Mouse (Mus musculus) liver, embryonic 13.5 days (tissue): ENCODE data around the gene Pik3c2a. TPM values are rescaled to one million over a fixed set of nuclear protein-coding genes. Genes with fewer than 3 reads are reported as not detected.

Source experiments
- ATAC-seq: fragments of 200-750 bp; cut with Nextera tagmentation; 2 replicates; pipeline ENCODE4 v1.8.0; 2017; ENCODE audit warnings: low read depth, mild to moderate bottlenecking, moderate number of reproducible peaks, moderate library complexity
- DNase-seq: peaks from one replicate; pipeline ENCODE4 v3.0.0; 2022
- H3K27ac ChIP-seq: fragments of 300-500 bp; sonication (generic); 2 replicates; pipeline ENCODE4 v1.5.1; 2015; ENCODE audit warnings: moderate library complexity, mild to moderate bottlenecking, inconsistent platforms
- H3K27me3 ChIP-seq: fragments of 300-500 bp; sonication (generic); 2 replicates; pipeline ENCODE4 v1.6.1; 2015; ENCODE audit warnings: mild to moderate bottlenecking, inconsistent platforms
- H3K36me3 ChIP-seq: fragments of 300-500 bp; sonication (generic); 2 replicates; pipeline ENCODE4 v1.6.1; 2015; ENCODE audit warnings: mild to moderate bottlenecking, inconsistent platforms
- H3K4me1 ChIP-seq: fragments of 300-500 bp; sonication (generic); replicated peaks from 2 replicates; pipeline ENCODE4 v1.6.1; 2015; ENCODE audit warnings: inconsistent platforms
- H3K4me2 ChIP-seq: fragments of 300-500 bp; sonication (generic); 2 replicates; pipeline ENCODE4 v1.6.1; 2015; ENCODE audit warnings: inconsistent platforms, mild to moderate bottlenecking, moderate library complexity
- H3K4me3 ChIP-seq: fragments of 300-500 bp; sonication (generic); replicated peaks from 2 replicates; pipeline ENCODE4 v1.5.1; 2015; ENCODE audit warnings: mild to moderate bottlenecking, inconsistent platforms
- H3K9ac ChIP-seq: fragments of 300-500 bp; sonication (generic); 2 replicates; pipeline ENCODE4 v1.6.1; 2015; ENCODE audit warnings: mild to moderate bottlenecking, inconsistent platforms
- H3K9me3 ChIP-seq: fragments of 300-500 bp; sonication (generic); replicated peaks from 2 replicates; pipeline ENCODE4 v1.6.1; 2016; ENCODE audit warnings: inconsistent platforms
- WGBS: fragments of 180-500 bp; shearing (Covaris S2); methylation state at CpG from one replicate; pipeline ENCODE4 v1.1.7; 2015; ENCODE audit not compliant: insufficient replicate concordance; 5-methylcytosine and 5-hydroxymethylcytosine counted together
- polyA plus RNA-seq: library from polyadenylated mRNA; unstranded; fragments of >200 nt; fragmentation: Nextera tagmentation; extraction: Ambion mirVana; gene quantifications from 2 replicates; pipeline ENCODE4 v1.2.1, GENCODE M21; 2015

The Pik3c2a gene
- polyA plus RNA-seq, 1 experiment from 2014 or later: 3.9 TPM

- H3K4me3 ChIP-seq: no peak overlapping the region
- H3K36me3 ChIP-seq: no peaks in the 10 kb centered on the region
- no peaks in the 10 kb centered on the region for H3K9me3 ChIP-seq
- 56% methylated on average over 3 of the region's 3 CpGs for WGBS
- no peak overlapping the region for H3K27ac ChIP-seq
- H3K4me1 ChIP-seq: peaks cover 24% of the 10 kb centered on the region
- ATAC-seq: no peak
- no peak overlapping the region for H3K9ac ChIP-seq
- H3K4me2 ChIP-seq: no peak overlapping the region
- H3K27me3 ChIP-seq: peaks cover 38% of the 10 kb centered on the region
- DNase-seq: no peak
Measured at GRCm38 (mm10) chr7:116446645-116447044, 3.4 kb upstream of the Pik3c2a start.

- DNase-seq: no peak
- H3K27ac ChIP-seq: peak overlapping the region; percentile 48; the same call in 1 of the 2 replicates
- H3K9ac ChIP-seq: peak overlapping the region; percentile 84
- 12% methylated on average over 2 of the region's 2 CpGs for WGBS
- H3K4me3 ChIP-seq: peak overlapping the region; percentile 82
- ATAC-seq: no peak
- H3K9me3 ChIP-seq: no peaks in the 10 kb centered on the region
- peaks cover 24% of the 10 kb centered on the region for H3K4me1 ChIP-seq
- no peaks in the 10 kb centered on the region for H3K36me3 ChIP-seq
- peak overlapping the region; percentile 94 for H3K4me2 ChIP-seq
- peaks cover 38% of the 10 kb centered on the region for H3K27me3 ChIP-seq
Measured at GRCm38 (mm10) chr7:116444326-116444809, 1.1 kb upstream of the Pik3c2a start.

DNA sequence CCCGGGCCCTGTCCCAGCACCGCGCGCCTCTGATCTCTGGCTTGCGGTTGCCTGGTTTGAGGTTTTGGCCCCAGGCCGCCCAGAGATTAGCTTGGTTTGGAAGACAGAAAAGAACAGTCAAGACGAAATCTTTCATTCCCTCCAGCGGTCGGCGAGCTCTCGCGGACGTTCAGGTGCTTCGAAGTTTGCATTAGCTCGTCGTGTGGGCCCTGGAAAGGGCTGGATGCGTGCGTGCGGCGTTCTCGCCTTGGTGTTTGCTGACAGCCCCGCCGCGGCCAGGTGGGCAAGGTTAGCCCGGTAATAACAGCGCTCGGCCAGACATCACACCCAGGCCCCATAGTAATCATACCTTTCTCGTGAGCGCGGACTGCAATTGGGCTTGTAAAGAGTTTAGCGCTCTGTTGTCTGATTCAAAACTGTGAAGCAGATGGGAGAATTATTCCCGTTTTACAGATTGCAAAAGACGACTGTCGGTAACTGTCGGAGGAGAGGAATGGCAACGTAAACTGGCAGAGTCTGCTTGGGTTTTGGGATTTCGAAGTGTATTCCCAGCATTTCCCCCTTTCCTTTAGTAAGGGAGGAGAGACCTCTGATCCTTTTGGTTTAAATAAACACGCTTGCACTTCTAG, 562 bp upstream of the Pik3c2a start:
- Histone ChIP-seq H3K9me3 (no peaks in the 10 kb centered on the region), H3K9ac (peak overlapping the region; percentile 84), H3K4me3 (peak overlapping the region; percentile 82), H3K4me1 (peaks cover 24% of the 10 kb centered on the region), H3K27me3 (peaks cover 38% of the 10 kb centered on the region), H3K27ac (peak overlapping the region; percentile 48), H3K4me2 (peak overlapping the region; percentile 94), H3K36me3 (no peaks in the 10 kb centered on the region)
- WGBS: under 1% methylated on average over 38 of the region's 38 CpGs
- no peak for DNase-seq
- ATAC-seq: 0 out of 2 replicates have a peak, but pooled peaks have one; percentile 4

GRCm38 (mm10) chr7:116442226-116442625, 1.0 kb downstream of the Pik3c2a start:
- H3K36me3 ChIP-seq: no peaks in the 10 kb centered on the region
- H3K27me3 ChIP-seq: peaks cover 38% of the 10 kb centered on the region
- H3K4me2 ChIP-seq: peak overlapping the region; percentile 94
- no peaks in the 10 kb centered on the region for H3K9me3 ChIP-seq
- peak overlapping the region; percentile 82 for H3K4me3 ChIP-seq
- ATAC-seq (no peak), DNase-seq (no peak)
- 20% methylated on average over 7 of the region's 7 CpGs for WGBS
- peaks cover 24% of the 10 kb centered on the region for H3K4me1 ChIP-seq
- peak overlapping the region; percentile 84 for H3K9ac ChIP-seq
- H3K27ac ChIP-seq: no peak overlapping the region

DNA sequence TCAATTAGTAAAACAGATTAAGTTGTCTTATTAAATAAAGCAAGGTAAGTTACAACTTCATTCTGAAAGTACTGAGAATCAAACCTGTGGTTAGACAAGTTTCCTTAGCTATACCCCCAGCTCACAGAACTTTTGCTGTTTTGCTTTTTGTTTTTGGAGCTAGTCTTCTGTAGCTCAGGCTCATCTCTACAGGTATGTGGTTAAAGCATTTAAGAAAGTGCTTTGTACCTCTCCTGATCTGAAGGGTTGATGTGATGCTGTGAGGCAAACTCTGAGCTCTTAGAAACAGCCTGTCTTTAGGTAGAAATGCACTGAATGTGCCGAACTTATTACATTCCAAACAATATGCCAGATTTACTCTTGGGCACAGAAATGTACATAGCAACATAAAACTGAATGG, 1.9 kb downstream of the Pik3c2a start:
- Histone ChIP-seq H3K27ac (no peak overlapping the region), H3K4me3 (no peak overlapping the region), H3K4me1 (peaks cover 24% of the 10 kb centered on the region), H3K27me3 (peaks cover 35% of the 10 kb centered on the region), H3K36me3 (no peaks in the 10 kb centered on the region), H3K9ac (no peak overlapping the region), H3K4me2 (no peak overlapping the region), H3K9me3 (no peaks in the 10 kb centered on the region)
- 70% methylated on average over 1 of the region's 1 CpGs for WGBS
- DNase-seq (no peak), ATAC-seq (no peak)

DNA sequence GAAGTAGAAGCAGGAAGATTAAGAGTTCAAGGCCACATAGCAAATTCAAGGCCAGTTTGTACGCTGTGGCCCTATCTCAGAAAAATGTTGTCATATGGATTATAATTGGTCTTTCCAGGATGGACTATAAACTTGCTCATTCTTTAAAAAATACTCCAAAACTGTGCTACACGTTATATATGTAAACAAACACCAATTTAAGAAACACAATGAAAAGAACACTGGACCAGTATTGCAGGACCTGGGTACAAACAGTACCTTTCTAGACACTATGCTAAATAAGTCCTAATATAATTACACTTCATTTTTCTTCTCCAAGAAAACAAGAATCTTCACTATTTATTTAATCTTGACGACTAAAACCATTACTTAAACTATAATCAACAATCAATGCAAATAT, 11.6 kb downstream of the Pik3c2a start:
- no peak overlapping the region for H3K9ac ChIP-seq
- H3K9me3 ChIP-seq: no peaks in the 10 kb centered on the region
- no peak for DNase-seq
- H3K27ac ChIP-seq: no peak overlapping the region
- no peak overlapping the region for H3K4me3 ChIP-seq
- H3K27me3 ChIP-seq: no peaks in the 10 kb centered on the region
- H3K4me2 ChIP-seq: no peak overlapping the region
- 64% methylated on average over 3 of the region's 3 CpGs for WGBS
- no peak for ATAC-seq
- H3K4me1 ChIP-seq: no peaks in the 10 kb centered on the region
- no peaks in the 10 kb centered on the region for H3K36me3 ChIP-seq

DNA sequence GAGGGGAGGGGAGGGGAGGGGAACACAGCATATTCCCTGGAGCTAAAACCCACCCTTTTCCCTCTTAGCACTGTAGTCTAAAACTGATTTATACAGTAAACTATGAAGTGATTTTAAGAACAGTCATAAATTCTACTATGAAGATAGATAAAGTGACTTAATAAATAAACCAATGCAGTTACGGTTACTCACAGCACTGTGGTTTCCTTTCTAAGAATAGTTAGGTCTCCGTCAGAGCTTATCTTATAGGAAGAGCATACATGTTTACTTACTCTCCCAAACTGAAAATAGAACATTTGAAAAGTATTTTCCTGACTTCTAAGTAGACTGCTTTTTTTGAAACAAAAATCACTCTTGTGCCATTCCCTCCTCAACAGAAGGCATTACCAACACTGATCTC, 12.3 kb downstream of the Pik3c2a start:
- Histone ChIP-seq H3K4me3 (no peak overlapping the region), H3K4me1 (no peaks in the 10 kb centered on the region), H3K9me3 (no peaks in the 10 kb centered on the region), H3K27me3 (no peaks in the 10 kb centered on the region), H3K36me3 (no peaks in the 10 kb centered on the region), H3K9ac (no peak overlapping the region), H3K4me2 (no peak overlapping the region), H3K27ac (no peak overlapping the region)
- DNase-seq: no peak
- 7% methylated on average over 2 of the region's 2 CpGs for WGBS
- ATAC-seq: no peak

DNA sequence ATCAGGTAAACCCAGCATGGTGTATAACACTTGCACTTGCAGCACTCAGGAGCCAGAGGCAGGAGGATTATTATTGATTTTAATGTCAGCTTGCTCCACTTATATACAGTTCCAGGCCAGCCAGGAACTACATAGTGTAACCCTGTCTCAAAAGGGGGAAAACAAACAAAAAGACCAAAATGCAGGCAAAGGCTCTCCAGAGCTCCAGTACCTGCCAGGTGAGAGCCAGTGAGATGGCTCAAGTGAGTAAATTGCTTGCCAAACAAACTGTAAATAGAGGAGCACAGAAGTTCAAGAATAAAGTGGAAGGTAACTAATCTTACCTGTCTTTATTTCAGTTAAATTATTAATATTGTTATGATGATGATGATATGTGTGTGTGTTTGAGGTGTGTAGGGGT, 16.0 kb downstream of the Pik3c2a start:
- no peak overlapping the region for H3K4me2 ChIP-seq
- no peak for DNase-seq

GRCm38 (mm10) chr7:116425771-116426170, 17.5 kb downstream of the Pik3c2a start:
- H3K36me3 ChIP-seq: no peaks in the 10 kb centered on the region
- no peaks in the 10 kb centered on the region for H3K9me3 ChIP-seq
- no peak overlapping the region for H3K9ac ChIP-seq
- DNase-seq (no peak), ATAC-seq (no peak)
- H3K4me1 ChIP-seq: no peaks in the 10 kb centered on the region
- H3K27ac ChIP-seq: no peak overlapping the region
- no peak overlapping the region for H3K4me2 ChIP-seq
- 74% methylated on average over 6 of the region's 6 CpGs for WGBS
- H3K4me3 ChIP-seq: no peak overlapping the region
- H3K27me3 ChIP-seq: no peaks in the 10 kb centered on the region

More for the DNA sequence above, 16.0 kb downstream of the Pik3c2a start:
- no peak overlapping the region for H3K4me3 ChIP-seq
- no peaks in the 10 kb centered on the region for H3K4me1 ChIP-seq
- H3K27ac ChIP-seq: no peak overlapping the region
- no peak overlapping the region for H3K9ac ChIP-seq
- H3K27me3 ChIP-seq: no peaks in the 10 kb centered on the region
- ATAC-seq: no peak
- no peaks in the 10 kb centered on the region for H3K9me3 ChIP-seq
- H3K36me3 ChIP-seq: no peaks in the 10 kb centered on the region

DNA sequence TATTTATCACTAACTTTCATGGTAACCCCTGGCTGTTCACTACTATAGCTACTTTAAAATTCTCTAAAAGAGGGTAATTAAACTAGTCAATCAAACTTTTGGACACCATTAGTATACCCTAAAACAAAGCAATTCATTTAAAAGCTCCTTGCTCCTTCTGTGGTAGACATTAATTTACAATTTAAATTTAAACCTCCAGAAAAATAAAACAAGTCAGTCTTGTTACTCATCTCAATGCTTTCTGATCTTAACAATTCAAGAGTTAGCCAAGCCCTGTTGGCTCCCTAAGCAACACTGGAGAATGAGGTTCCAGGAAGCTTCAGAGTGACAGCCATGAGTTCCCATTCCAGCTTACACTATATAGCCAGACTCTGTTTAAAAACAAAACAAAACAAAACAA, 22.2 kb downstream of the Pik3c2a start:
- Histone ChIP-seq H3K36me3 (no peaks in the 10 kb centered on the region), H3K4me2 (no peak overlapping the region), H3K4me1 (no peaks in the 10 kb centered on the region), H3K27me3 (no peaks in the 10 kb centered on the region), H3K27ac (no peak overlapping the region), H3K9me3 (no peaks in the 10 kb centered on the region), H3K9ac (no peak overlapping the region), H3K4me3 (no peak overlapping the region)
- ATAC-seq (no peak), DNase-seq (no peak)

- no peak for DNase-seq
- no peak overlapping the region for H3K27ac ChIP-seq
Measured at GRCm38 (mm10) chr7:116409438-116409837, 33.8 kb downstream of the Pik3c2a start.

DNA sequence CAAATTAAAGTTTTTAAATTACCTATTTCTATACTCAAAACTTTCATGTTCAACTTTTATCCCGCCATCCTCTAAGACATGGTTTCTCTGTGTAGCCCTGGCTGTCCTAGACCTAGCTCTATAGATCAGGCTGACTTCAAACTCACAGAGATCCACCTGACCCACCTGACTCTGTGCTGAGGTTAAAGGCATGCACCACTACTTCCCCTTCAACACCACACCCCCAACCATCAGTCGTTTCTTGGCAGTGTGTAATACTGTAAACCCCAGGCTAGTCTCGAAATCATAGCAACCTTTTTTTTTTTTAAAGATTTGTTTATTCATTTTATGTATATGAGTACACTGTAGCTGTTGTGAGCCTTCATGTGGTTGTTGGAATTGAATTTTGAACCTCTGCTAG, 50.9 kb downstream of the Pik3c2a start:
- DNase-seq (no peak), ATAC-seq (no peak)
- no peak overlapping the region for H3K4me2 ChIP-seq
- H3K27me3 ChIP-seq: no peaks in the 10 kb centered on the region
- WGBS: 62% methylated on average over 3 of the region's 3 CpGs
- no peak overlapping the region for H3K27ac ChIP-seq
- H3K9ac ChIP-seq: no peak overlapping the region
- H3K4me3 ChIP-seq: no peak overlapping the region
- H3K36me3 ChIP-seq: no peaks in the 10 kb centered on the region
- no peaks in the 10 kb centered on the region for H3K4me1 ChIP-seq
- no peaks in the 10 kb centered on the region for H3K9me3 ChIP-seq

More at GRCm38 (mm10) chr7:116409438-116409837, 33.8 kb downstream of the Pik3c2a start:
- Histone ChIP-seq H3K9ac (no peak overlapping the region), H3K4me1 (no peaks in the 10 kb centered on the region), H3K4me2 (no peak overlapping the region), H3K27me3 (no peaks in the 10 kb centered on the region), H3K4me3 (no peak overlapping the region), H3K36me3 (no peaks in the 10 kb centered on the region), H3K9me3 (no peaks in the 10 kb centered on the region)
- WGBS: 16% methylated on average over 1 of the region's 1 CpGs
- ATAC-seq: no peak; the same call in 1 of the 2 replicates
